Mouse (Mus musculus): ENCODE results near the gene Zfp112. TPM values are rescaled to one million over a fixed set of nuclear protein-coding genes. Genes with fewer than 3 reads are reported as not detected.

Gene Zfp112
- polyA plus RNA-seq (2012; rRNA removed): 2.7 TPM in 2 replicates

DNA sequence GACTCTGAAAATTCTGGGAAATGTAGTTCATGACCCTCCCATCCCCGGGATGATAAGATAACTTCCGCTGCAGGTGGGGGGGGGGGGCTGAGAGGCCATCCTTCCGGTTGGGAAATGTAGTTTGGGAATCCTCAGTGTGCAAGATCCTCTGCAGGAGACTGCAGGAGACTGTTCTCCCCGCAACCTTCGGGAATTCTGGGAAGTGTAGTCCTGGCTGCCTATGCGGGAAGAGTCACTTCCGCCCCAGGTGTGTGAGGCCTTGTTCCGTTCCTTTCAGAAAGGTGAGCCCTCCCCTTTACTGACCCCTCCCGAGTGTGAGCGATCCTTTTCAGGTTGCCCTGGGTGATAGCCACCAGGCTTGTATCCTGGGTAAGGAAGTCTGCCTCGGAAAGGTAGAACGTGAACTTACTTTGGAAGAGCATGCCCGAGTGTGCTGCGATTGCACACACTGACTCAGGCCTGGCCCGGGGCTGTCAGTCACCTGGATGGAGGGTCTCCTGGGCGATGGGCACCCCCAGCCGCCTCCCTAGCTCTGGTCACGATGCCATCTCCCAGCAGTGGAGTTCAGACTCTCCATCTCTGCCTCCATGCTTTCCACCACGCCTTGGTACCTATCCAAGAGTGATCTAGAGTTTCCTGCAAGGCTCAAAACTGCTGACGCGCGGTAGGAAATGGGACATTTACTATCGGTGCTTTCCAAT, at the start of gene Zfp112:
TSS of gene Zfp112 (plus strand) at position 159 of the 701 bp plus-strand sequence.

DNA sequence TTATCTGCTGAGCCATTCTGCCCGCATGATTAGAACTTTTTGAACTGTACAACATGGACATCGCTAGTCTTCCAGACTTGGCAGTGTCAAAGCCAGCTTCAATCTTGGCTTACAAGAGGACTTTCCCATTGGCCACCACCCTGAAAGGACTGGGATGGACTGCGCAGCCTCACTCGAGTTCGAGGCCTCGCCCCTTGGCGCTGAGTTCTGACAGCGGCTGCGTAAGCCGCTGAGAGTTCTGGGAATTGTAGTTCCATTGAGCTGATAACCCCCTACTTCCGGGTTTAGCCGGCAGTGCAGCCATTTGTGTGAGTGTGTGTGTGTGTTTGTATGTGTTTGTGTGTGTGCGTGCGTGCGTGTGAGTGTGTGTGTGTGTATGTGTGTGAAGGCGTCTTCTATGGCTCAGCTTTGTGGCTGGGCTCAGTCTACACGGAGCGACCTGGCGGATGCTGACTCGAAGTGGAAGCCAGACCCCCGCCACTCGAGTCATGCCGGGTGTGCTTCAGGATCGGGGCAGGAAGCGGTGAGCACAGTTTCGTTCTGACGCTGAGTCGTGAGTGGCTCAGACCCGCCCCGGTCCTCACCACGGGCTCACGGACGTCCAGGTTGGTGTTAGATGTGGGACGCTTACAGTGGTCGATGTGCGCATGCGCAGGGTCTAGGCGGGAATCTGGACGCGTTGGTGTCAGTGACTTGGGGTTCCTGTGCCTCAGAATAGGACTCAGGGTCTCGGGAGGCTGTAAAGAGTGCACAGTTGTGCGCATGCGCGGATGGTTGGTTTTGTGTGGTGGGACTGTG, 30.3 kb upstream of the Zfp112 start, which contains the start of gene Zfp180:
TSS of gene Zfp180 (plus strand) at position 291 of the 798 bp plus-strand sequence.

DNA sequence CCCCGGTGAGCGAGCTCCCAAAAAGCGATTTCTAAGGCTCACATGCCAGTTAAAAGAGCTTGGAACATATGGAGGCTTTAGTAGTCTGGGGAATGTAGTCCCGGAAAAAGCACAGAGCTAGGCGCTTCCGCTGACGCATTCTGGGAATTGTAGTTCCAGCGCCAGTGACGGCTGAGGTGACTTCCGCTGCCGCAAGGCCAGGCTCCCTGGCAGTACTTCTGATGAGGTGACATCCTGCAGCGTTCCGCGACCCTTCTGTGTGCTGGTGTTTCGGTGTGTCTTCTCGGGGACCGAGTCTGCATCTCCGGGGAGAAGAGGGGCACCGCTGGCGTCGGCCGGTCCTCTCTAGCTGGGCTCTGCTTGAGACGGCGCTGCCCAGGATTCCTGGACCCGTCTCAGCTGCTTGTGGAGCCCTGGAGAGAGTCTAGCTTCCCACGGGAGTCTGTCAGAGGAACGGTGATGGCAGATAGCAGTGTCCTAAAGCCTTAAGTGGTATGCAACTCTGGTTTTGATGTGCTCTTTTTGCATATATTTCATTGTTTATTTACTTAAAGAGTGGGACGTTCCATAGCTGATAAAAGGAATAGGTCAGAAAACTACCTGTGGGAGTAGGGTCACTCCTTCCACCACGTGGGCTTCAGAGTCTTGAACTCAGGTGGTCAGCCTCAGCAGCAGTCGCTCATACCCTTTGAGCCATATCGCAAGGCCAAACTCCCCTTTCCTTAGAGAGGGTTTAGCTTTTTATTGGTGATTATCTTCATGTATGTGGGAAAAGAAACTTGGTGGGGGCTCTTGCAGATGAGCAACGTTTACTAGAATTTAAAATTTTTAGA, 22.1 kb downstream of the Zfp112 start, which contains the start of gene Zfp235:
TSS of gene Zfp235 (plus strand) at position 174 of the 833 bp plus-strand sequence.

DNA sequence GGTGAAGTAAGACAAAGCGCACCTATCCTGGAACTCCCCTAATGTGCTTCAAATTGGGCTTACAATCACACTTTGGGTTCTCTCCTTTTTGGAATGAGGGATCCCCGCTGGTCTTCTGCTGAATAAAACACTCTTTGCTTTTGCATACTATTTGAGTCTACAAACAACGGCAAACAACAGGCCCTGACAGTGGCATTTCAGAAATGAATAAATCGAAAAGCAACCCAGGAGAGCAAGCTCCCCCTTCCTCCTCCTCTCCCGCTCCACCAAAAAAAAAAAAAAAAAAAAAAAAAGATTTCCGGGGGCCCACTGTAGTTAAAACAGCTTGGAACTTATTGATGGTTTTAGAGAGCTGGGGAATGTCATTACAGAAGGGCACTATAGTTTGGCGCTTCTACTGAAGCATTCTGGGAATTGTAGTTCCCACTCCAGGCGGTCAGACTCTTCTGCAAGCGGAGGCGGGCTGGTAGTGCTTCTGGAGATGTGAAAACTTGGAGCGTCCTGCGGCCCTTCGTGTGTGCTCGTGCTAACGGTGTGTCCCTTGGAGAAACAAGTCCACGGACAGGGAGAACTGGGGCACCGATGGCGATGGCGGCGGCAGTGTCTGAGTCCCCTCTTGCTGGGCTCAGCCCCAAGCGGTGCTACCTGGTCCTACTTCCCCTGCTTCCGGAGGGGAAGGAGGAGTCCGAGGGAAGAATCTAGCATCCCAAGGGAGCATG, 62.7 kb downstream of the Zfp112 start, which contains the start of gene Zfp114:
TSS of gene Zfp114 (plus strand) at position 443 of the 719 bp plus-strand sequence.

Other genes starting within 250 kb of the Zfp112 start
- not detected in 2 replicates for gene Vmn1r177, start 245.9 kb upstream of the Zfp112 start, polyA plus RNA-seq (2012; rRNA removed)
- not detected in 2 replicates for gene Vmn1r178, start 220.3 kb upstream of the Zfp112 start, polyA plus RNA-seq (2012; rRNA removed)
- not detected in 2 replicates for gene Vmn1r179, start 185.3 kb upstream of the Zfp112 start, polyA plus RNA-seq (2012; rRNA removed)
- not detected in 2 replicates for gene Vmn1r180, start 161.7 kb upstream of the Zfp112 start, polyA plus RNA-seq (2012; rRNA removed)
- gene Vmn1r181, start 137.7 kb upstream of the Zfp112 start, polyA plus RNA-seq (2012; rRNA removed): not detected in 2 replicates
- gene V1rd19, start 110.6 kb upstream of the Zfp112 start, polyA plus RNA-seq (2012; rRNA removed): not detected in 2 replicates
- not detected in 2 replicates for gene Vmn1r183, start 59.1 kb upstream of the Zfp112 start, polyA plus RNA-seq (2012; rRNA removed)
- 17.2 and 18.5 TPM in 2 replicates for gene Zfp180, start 30.4 kb upstream of the Zfp112 start, polyA plus RNA-seq (2012; rRNA removed)
- gene Zfp235, start 21.9 kb downstream of the Zfp112 start, polyA plus RNA-seq (2012; rRNA removed): 6.5 and 8.0 TPM in 2 replicates
- gene Zfp114, start 62.7 kb downstream of the Zfp112 start, polyA plus RNA-seq (2012; rRNA removed): 0.72 and 0.81 TPM in 2 replicates
- gene Zfp111, start 99.1 kb downstream of the Zfp112 start, polyA plus RNA-seq (2012; rRNA removed): 2.0 and 2.8 TPM in 2 replicates
- gene Zfp109, start 125.2 kb downstream of the Zfp112 start, polyA plus RNA-seq (2012; rRNA removed): 1.6 and 2.5 TPM in 2 replicates
- gene Zfp108, start 142.5 kb downstream of the Zfp112 start, polyA plus RNA-seq (2012; rRNA removed): 2.1 and 2.2 TPM in 2 replicates
- gene Zfp93, start 158.1 kb downstream of the Zfp112 start, polyA plus RNA-seq (2012; rRNA removed): 1.7 and 2.2 TPM in 2 replicates
- 6.8 and 7.4 TPM in 2 replicates for gene Zfp61, start 188.9 kb downstream of the Zfp112 start, polyA plus RNA-seq (2012; rRNA removed)
- gene Zfp94, start 204.4 kb downstream of the Zfp112 start, polyA plus RNA-seq (2012; rRNA removed): 8.5 and 9.3 TPM in 2 replicates
- 0.52 and 0.53 TPM in 2 replicates for gene Tescl, start 221.6 kb downstream of the Zfp112 start, polyA plus RNA-seq (2012; rRNA removed)
- not detected in 2 replicates for gene Lypd5, start 236.9 kb downstream of the Zfp112 start, polyA plus RNA-seq (2012; rRNA removed)